Mouse (Mus musculus): ENCODE results near the gene Gnptg. TPM values are rescaled to one million over a fixed set of nuclear protein-coding genes. Genes with fewer than 3 reads are reported as not detected.

Gene Gnptg
- total and polyA plus RNA-seq, 2 experiments from 2014 or later: 91.3 to 119 TPM

DNA sequence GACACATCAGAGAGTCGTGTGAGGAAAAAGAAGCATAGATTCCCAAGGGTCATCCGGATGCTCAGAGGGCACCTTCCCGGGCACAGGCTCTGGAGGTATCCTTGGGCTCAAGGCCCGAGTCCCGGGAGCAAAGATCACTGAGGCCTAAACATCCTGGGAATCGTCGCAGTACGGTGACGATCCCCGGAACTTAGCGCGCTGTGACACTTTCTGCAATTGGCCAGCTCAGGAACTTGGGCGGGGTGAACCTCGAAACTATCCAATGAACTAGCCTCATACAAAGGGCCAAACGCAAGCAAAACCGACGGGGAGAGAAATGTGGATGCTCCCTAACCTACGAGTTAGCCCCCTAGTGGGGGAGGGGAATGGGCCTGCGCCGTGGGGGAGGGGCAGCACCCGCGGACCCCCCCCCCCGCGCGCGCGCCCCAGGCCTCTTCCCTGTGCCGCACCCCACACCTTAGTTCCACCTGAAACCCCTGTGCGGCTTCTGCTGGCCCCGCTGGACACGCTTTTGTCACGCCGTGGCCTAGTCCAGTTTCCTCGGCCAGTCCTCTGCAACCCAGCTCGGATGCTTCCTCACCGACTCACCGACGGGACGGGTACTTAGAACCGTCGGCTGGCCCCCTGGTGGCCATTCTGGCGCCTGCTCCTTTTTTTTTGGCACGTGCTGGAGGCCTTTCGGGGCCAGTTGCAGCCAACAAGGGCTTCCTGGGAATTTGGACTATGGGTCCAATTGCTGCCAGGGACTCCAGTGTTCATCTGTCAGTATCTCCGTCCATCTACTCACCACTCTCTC is 34.0 kb upstream of the Gnptg start:
- no peaks in the 10 kb centered on the region for H3K27me3 ChIP-seq (ENCODE audit: insufficient read depth, low read length)
- ATAC-seq (peak; percentile 84), DNase-seq (peak; percentile 100)
- H3K36me3 ChIP-seq (ENCODE audit: insufficient read depth): peaks cover 9% of the 10 kb centered on the region
- 2% methylated on average over 41 of the region's 45 CpGs for WGBS
- H3K4me1 ChIP-seq (ENCODE audit: insufficient read depth): peaks cover 21% of the 10 kb centered on the region
- peak overlapping the region; percentile 89 for H3K4me2 ChIP-seq (ENCODE audit: low read depth)
- peak overlapping the region; percentile 94 for H3K4me3 ChIP-seq (ENCODE audit: low read depth, low read length)
- peak overlapping the region; percentile 98 for H3K27ac ChIP-seq (ENCODE audit: low read depth, low read length)
- peak; percentile 84 for TF ChIP-seq CTCF (IDR thresholded peaks at IDR 0.05; ENCODE audit: low read depth)
- H3K9ac ChIP-seq: peak overlapping the region; percentile 99
- no peaks in the 10 kb centered on the region for H3K9me3 ChIP-seq (ENCODE audit: low read length)

DNA sequence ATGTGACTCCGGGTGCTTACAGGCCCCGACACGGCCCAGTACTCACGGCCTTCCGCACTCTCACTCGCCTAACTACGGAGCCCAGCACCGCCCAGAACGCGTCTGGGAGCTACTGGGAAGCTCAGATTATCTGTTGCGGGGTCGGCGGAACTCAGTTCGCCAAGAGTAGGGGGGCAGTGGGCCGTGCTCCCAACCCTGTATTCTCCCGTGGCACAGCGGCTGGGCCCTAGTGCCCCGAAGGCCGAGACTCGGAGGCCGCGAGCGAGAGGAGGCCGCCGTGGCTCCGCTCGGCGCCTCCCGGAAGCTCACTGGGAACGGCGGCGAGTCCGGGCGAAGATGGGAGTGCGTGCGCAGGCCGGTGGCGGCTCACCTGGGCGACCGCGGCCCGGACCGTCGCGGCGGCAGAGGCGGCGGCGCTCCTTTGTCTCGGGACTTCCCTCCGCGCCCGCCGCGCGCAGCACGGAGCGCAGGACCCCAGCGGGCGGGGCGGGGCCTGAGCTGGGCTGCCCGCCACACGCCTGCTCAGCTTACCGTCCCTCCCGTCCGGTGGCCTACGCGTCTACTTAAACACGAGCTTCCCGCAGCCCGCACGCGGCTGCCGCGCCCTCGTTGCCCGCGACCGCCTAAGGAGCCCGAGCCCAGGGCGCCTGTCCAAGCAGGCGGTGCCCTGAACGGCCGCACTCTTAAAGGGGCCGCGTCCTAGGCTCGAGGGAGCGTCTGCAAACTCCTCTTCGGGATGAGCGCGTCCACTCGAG is 33.2 kb upstream of the Gnptg start:
- TF ChIP-seq CTCF (IDR thresholded peaks at IDR 0.05; ENCODE audit: low read depth): no peak
- peak overlapping the region; percentile 94 for H3K4me3 ChIP-seq (ENCODE audit: low read depth, low read length)
- 2% methylated on average over 92 of the region's 92 CpGs for WGBS

DNA sequence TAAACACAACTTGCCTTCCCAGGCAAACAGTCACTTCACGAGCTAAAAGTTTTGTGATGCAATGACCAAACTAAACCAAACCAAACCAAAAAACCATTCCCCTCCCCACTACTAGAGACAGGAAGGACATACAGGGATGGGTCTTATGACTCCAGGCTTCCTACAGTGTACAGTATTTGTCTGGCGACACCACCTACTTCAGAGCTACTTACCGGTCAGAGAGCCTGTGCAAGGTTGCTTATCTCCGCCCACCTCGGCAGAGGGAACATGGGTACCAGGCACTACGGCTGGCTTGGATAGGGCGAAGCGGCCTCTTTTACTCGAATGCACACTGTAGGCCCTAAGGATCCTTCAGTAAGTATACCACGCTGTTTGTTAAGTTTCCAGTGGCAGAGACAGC is 32.4 kb upstream of the Gnptg start:
- Histone ChIP-seq H3K27me3 (ENCODE audit: insufficient read depth, low read length) (no peaks in the 10 kb centered on the region), H3K4me2 (ENCODE audit: low read depth) (peak overlapping the region; percentile 89), H3K4me3 (ENCODE audit: low read depth, low read length) (peak overlapping the region; percentile 94), H3K9ac (peak overlapping the region; percentile 99), H3K9me3 (ENCODE audit: low read length) (no peaks in the 10 kb centered on the region), H3K27ac (ENCODE audit: low read depth, low read length) (peak overlapping the region; percentile 98; the same call in 1 of the 2 replicates), H3K4me1 (ENCODE audit: insufficient read depth) (peaks cover 21% of the 10 kb centered on the region), H3K36me3 (ENCODE audit: insufficient read depth) (peaks cover 25% of the 10 kb centered on the region)
- 1% methylated on average over 10 of the region's 10 CpGs for WGBS
- no peak for ATAC-seq
- peak; percentile 24; the same call in 1 of the 2 replicates for TF ChIP-seq CTCF (IDR thresholded peaks at IDR 0.05; ENCODE audit: low read depth)
- DNase-seq: no peak

More for the DNA sequence above, 33.2 kb upstream of the Gnptg start:
- Histone ChIP-seq H3K27ac (ENCODE audit: low read depth, low read length) (peak overlapping the region; percentile 98), H3K9me3 (ENCODE audit: low read length) (no peaks in the 10 kb centered on the region), H3K27me3 (ENCODE audit: insufficient read depth, low read length) (no peaks in the 10 kb centered on the region), H3K36me3 (ENCODE audit: insufficient read depth) (peaks cover 17% of the 10 kb centered on the region), H3K4me1 (ENCODE audit: insufficient read depth) (peaks cover 21% of the 10 kb centered on the region), H3K4me2 (ENCODE audit: low read depth) (peak overlapping the region; percentile 89), H3K9ac (peak overlapping the region; percentile 99)
- no peak for DNase-seq
- ATAC-seq: peak; percentile 90

DNA sequence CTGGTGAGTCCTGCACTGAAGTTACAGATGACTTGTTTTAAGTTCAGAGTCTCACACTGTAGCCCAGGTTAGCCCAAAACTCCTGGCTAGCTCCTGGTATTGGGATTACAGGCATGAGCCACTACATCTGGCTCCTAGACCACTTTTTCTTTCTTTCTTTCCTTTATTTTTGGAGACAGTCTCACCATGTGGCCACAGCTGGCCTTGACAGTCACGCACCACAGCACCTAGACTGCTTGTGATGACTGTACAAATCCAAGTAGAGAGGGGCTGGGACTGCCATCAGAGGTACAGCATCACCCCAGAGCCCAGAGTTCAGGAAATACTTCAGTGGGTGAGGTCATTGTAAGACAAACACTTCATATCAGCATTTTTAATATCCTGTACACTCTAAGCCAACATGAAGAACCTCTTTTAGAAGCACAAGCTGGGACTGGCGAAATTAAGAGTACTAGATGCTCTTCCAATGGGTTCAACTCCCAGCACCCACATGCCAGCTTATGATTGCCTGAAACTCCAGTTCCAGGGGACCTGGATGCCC is 30.9 kb upstream of the Gnptg start:
- Histone ChIP-seq H3K27ac (ENCODE audit: low read depth, low read length) (no peak overlapping the region), H3K4me2 (ENCODE audit: low read depth) (peak overlapping the region; percentile 89), H3K9me3 (ENCODE audit: low read length) (no peaks in the 10 kb centered on the region), H3K9ac (no peak overlapping the region; the same call in 1 of the 2 replicates), H3K4me3 (ENCODE audit: low read depth, low read length) (no peak overlapping the region), H3K27me3 (ENCODE audit: insufficient read depth, low read length) (no peaks in the 10 kb centered on the region), H3K4me1 (ENCODE audit: insufficient read depth) (peaks cover 21% of the 10 kb centered on the region), H3K36me3 (ENCODE audit: insufficient read depth) (peaks cover 40% of the 10 kb centered on the region)
- DNase-seq (no peak), ATAC-seq (no peak)
- TF ChIP-seq CTCF (IDR thresholded peaks at IDR 0.05; ENCODE audit: low read depth): no peak
- 84% methylated on average over 2 of the region's 2 CpGs for WGBS

DNA sequence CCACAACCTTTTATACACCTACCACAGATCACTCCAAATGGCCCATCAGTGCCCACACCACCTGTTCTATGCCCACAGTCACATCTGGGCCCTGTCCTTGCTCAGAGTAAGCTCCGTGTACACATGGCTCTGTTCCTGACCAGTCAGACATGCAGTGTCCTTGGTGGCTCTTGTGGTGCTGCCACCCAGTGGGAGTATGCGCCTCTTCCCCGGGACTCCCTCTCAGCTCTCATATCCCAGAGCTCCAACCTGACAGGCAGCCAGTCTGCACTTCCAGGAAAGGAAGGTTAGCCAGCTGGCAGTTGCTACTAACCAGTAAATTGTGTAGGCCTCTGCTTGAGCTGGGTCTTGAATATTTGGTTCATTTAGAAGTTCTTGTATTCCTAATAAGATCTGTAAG is 24.5 kb upstream of the Gnptg start:
- Histone ChIP-seq H3K4me1 (ENCODE audit: insufficient read depth) (no peaks in the 10 kb centered on the region), H3K9me3 (ENCODE audit: low read length) (no peaks in the 10 kb centered on the region), H3K36me3 (ENCODE audit: insufficient read depth) (peaks cover 81% of the 10 kb centered on the region), H3K27ac (ENCODE audit: low read depth, low read length) (no peak overlapping the region), H3K27me3 (ENCODE audit: insufficient read depth, low read length) (no peaks in the 10 kb centered on the region), H3K9ac (no peak overlapping the region), H3K4me2 (ENCODE audit: low read depth) (no peak overlapping the region), H3K4me3 (ENCODE audit: low read depth, low read length) (no peak overlapping the region)
- 66% methylated on average over 3 of the region's 3 CpGs for WGBS
- no peak for DNase-seq
- peak; percentile 38; the same call in 1 of the 2 replicates for ATAC-seq
- peak; percentile 46 for TF ChIP-seq CTCF (IDR thresholded peaks at IDR 0.05; ENCODE audit: low read depth)

DNA sequence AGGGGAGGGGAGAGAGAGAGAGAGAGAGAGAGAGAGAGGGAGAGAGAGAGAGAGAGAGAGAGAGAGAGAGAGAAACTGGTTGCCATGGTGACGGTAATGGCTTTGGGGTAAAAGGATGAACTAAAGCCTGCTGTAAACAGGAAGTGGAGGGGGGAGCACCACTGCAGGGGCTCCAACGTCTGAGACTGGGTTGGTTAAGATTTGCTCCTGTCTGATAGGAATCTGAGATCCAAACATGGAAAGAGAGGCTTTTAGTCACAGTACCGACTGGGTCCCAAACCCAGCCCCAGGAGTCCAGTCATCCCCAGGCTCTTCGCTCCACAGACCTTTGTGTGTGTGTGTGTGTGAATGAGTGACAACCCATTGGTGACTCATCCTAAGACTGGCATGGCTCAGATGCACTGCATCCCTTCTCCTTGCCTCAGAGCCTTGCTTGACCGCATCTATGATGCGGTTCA is 17.9 kb upstream of the Gnptg start:
- Histone ChIP-seq H3K4me3 (ENCODE audit: low read depth, low read length) (no peak overlapping the region), H3K4me1 (ENCODE audit: insufficient read depth) (peaks cover 18% of the 10 kb centered on the region; the same call in 1 of the 2 replicates), H3K4me2 (ENCODE audit: low read depth) (no peak overlapping the region), H3K27ac (ENCODE audit: low read depth, low read length) (no peak overlapping the region), H3K9ac (no peak overlapping the region), H3K27me3 (ENCODE audit: insufficient read depth, low read length) (peaks cover 4% of the 10 kb centered on the region; the same call in 1 of the 2 replicates), H3K36me3 (ENCODE audit: insufficient read depth) (peaks cover 24% of the 10 kb centered on the region), H3K9me3 (ENCODE audit: low read length) (no peaks in the 10 kb centered on the region)
- 64% methylated on average over 6 of the region's 6 CpGs for WGBS
- no peak for DNase-seq
- no peak; the same call in 1 of the 2 replicates for ATAC-seq
- TF ChIP-seq CTCF (IDR thresholded peaks at IDR 0.05; ENCODE audit: low read depth): no peak

Measured in forebrain, postnatal 0 days (tissue).